22 mouse cellular contexts compared by ENCODE assay signal in genomic region chr6:84959520-84959919, GRCm38 (mm10).
DNase-seq lines count a peak whose midpoint lies in the region; ATAC-seq and TF ChIP-seq lines count a peak whose summit lies in the region.
"Had no signal": no experiment of that assay in that cellular context is flagged by ENCODE, and none has a peak within 500 bp of the region (broad histone marks: within the 10 kb centered on the region; RNA-seq: fewer than 3 reads in every experiment).

No protein-coding gene starts in this region.

- no peaks in the 10 kb centered on the region for H3K36me3 ChIP-seq in limb, embryonic 13.5 days
- H3K36me3 ChIP-seq: neural tube, embryonic 12.5 days; stomach, embryonic 15.5 days had no signal

- TF ChIP-seq CTCF in layer of hippocampus, adult 2 months (conservative IDR thresholded peaks at IDR 0.05): no peak

- H3K27me3 ChIP-seq in limb, embryonic 13.5 days: no peaks in the 10 kb centered on the region
- H3K27me3 ChIP-seq: neural tube, embryonic 12.5 days; Patski; stomach, embryonic 15.5 days had no signal

- DNase-seq in embryo, embryonic 10.5 days (ENCODE audit: low spot score): peak; percentile 29
- no peak for DNase-seq in embryo, embryonic 10 days (ENCODE audit: low spot score)
- peak; percentile 51 for DNase-seq in retina, postnatal 1 day
- no peak for DNase-seq in retina, embryonic 14.5 days (ENCODE audit: low spot score)
- DNase-seq in layer of hippocampus, adult 2 months (ENCODE audit: low spot score in 2 of 2): no peak
- no peak for DNase-seq in gastrocnemius, postnatal 25 days
- DNase-seq: adrenal gland, postnatal 14 days; cerebellum, postnatal 10 days; gastrocnemius, postnatal 10 days; heart, adult 2 months; kidney, adult 11 months; liver; liver, postnatal 0 days; lung, postnatal 36 days; right cerebral cortex, postnatal 25 days had no signal

- H3K4me2 ChIP-seq in limb, embryonic 13.5 days (replicated peaks): no peak overlapping the region
- H3K4me2 ChIP-seq: midbrain, embryonic 11.5 days; neural tube, embryonic 12.5 days; stomach, embryonic 15.5 days had no signal

- no peak overlapping the region for H3K9ac ChIP-seq in limb, embryonic 13.5 days
- H3K9ac ChIP-seq: liver, postnatal 0 days; neural tube, embryonic 12.5 days; stomach, embryonic 15.5 days had no signal

- no peak overlapping the region for H3K4me3 ChIP-seq in limb, embryonic 13.5 days
- H3K4me3 ChIP-seq in layer of hippocampus, adult 2 months: no peak overlapping the region
- H3K4me3 ChIP-seq: heart, adult 2 months; neural tube, embryonic 12.5 days; stomach, embryonic 15.5 days had no signal

- peaks cover 18% of the 10 kb centered on the region for H3K4me1 ChIP-seq in limb, embryonic 13.5 days
- H3K4me1 ChIP-seq: neural tube, embryonic 12.5 days; stomach, embryonic 15.5 days had no signal

- WGBS in limb, embryonic 13.5 days: 17% methylated on average over 2 of the region's 2 CpGs

- 0 out of 2 replicates have a peak overlapping the region, but pooled peaks have one; percentile 0 for H3K27ac ChIP-seq in limb, embryonic 13.5 days
- H3K27ac ChIP-seq in layer of hippocampus, adult 2 months: no peak overlapping the region
- H3K27ac ChIP-seq: heart, adult 2 months; neural tube, embryonic 12.5 days; stomach, embryonic 15.5 days had no signal

- no peak; the same call in 1 of the 2 replicates for ATAC-seq in limb, embryonic 13.5 days (ENCODE audit: low FRiP score, low read depth)
- ATAC-seq in granulocyte monocyte progenitor cell, adult 5-6 weeks (replicated peaks; ENCODE audit: poor library complexity, severe bottlenecking): no peak
- ATAC-seq: activated CD4-positive, CD25-positive, alpha-beta regulatory T cell, adult 4 months; liver, postnatal 0 days; Patski had no signal

- no peaks in the 10 kb centered on the region for H3K9me3 ChIP-seq in limb, embryonic 13.5 days
- H3K9me3 ChIP-seq: neural tube, embryonic 12.5 days; stomach, embryonic 15.5 days had no signal

Comparison
In these comparisons a context has a peak if more than half of its experiments do, and no peak if none do; other contexts are left out.
1. DNase-seq: peak in embryo, embryonic 10.5 days (single experiment) and retina, postnatal 1 day (single experiment); none in embryo, embryonic 10 days (single experiment), retina, embryonic 14.5 days (single experiment), layer of hippocampus, adult 2 months (0 of 2) and gastrocnemius, postnatal 25 days (single experiment).